Mouse (Mus musculus) C2C12 (cell line): ENCODE measurements around the gene Tmem35b. TPM values are rescaled to one million over a fixed set of nuclear protein-coding genes. Genes with fewer than 3 reads are reported as not detected.

Experiments
- H3K27me3 ChIP-seq: one replicate; pipeline ENCODE4 v1.6.1; 2011; ENCODE audit not compliant: control insufficient read depth, insufficient read depth, insufficient read length
- H3K36me3 ChIP-seq: one replicate; pipeline ENCODE4 v1.6.1; 2011; ENCODE audit not compliant: control insufficient read depth, insufficient read depth
- H3K4me3 ChIP-seq: one replicate; pipeline ENCODE4 v1.5.1; 2011; ENCODE audit warnings: mild to moderate bottlenecking, control low read depth; ENCODE audit not compliant: poor library complexity, insufficient read depth, severe bottlenecking
- H3K79me2 ChIP-seq: one replicate; pipeline ENCODE4 v1.6.1; 2011; ENCODE audit not compliant: control insufficient read depth, insufficient read depth
- H3K79me3 ChIP-seq: one replicate; pipeline ENCODE4 v1.6.1; 2011; ENCODE audit warnings: low read depth, control low read depth
- H3ac ChIP-seq: one replicate; pipeline ENCODE3; 2011; ENCODE audit warnings: low read depth; ENCODE audit not compliant: control insufficient read depth, insufficient read length
- CEBPB ChIP-seq: IDR thresholded peaks from one replicate; pipeline ENCODE4 v1.6.1; 2011; ENCODE audit warnings: low read depth, mild to moderate bottlenecking, control low read depth, moderate library complexity
- CTCF ChIP-seq: IDR thresholded peaks from one replicate; pipeline ENCODE4 v1.5.1; 2011; ENCODE audit not compliant: control insufficient read depth, insufficient read depth, insufficient read length
- FOSL1 ChIP-seq: IDR thresholded peaks from one replicate; pipeline ENCODE4 v1.8.0; 2011; ENCODE audit warnings: mild to moderate bottlenecking, low read length; ENCODE audit not compliant: poor library complexity, insufficient read depth, severe bottlenecking
- MAX ChIP-seq: IDR thresholded peaks from one replicate; pipeline ENCODE4 v1.6.1; 2011; ENCODE audit warnings: mild to moderate bottlenecking, control low read depth
- MYOD1 ChIP-seq: IDR thresholded peaks from one replicate; pipeline ENCODE4 v1.6.1; 2011; ENCODE audit warnings: low read depth; ENCODE audit not compliant: control insufficient read depth, insufficient read length
- MYOG ChIP-seq: IDR thresholded peaks from one replicate; pipeline ENCODE4 v1.6.1; 2011; ENCODE audit not compliant: control insufficient read depth, insufficient read length; ENCODE audit errors: extremely low read depth
- USF1 ChIP-seq: IDR thresholded peaks from one replicate; pipeline ENCODE4 v1.6.1; 2011; ENCODE audit warnings: low read depth, mild to moderate bottlenecking, control low read depth, moderate library complexity
- long read RNA-seq, 2 experiments: library from polyadenylated mRNA; unstranded; transcript quantifications; one replicate each; pipeline ENCODE4 v2.0.0; 2019 to 2020
- polyA plus RNA-seq: library from polyadenylated mRNA; unstranded; fragments of >200 nt; fragmentation: generic; extraction: Trizol; gene quantifications from one replicate; pipeline ENCODE4 v1.2.1, GENCODE M21; 2012; ENCODE audit warnings: missing spikeins

The Tmem35b gene
- 0.15 TPM for polyA plus RNA-seq
- long read RNA-seq, experiment 1, partial matches to known transcripts, result 0 of 1 reads
- long read RNA-seq, experiment 1, other reads (novel, unspliced or antisense), result 0 of 1 reads
- long read RNA-seq, experiment 2, result 0 reads

GRCm38 (mm10) chr4:127123391-127123790 is at the start of gene Tmem35b:
Tmem35b (plus strand) TSS chr4:127123691.
- TF ChIP-seq USF1, result no peak
- TF ChIP-seq FOSL1, result no peak
- no peak for TF ChIP-seq CEBPB
- no peak for TF ChIP-seq MYOG
- TF ChIP-seq MYOD1, result no peak
- no peak for TF ChIP-seq MAX
- no peak for TF ChIP-seq CTCF
- H3K79me2 ChIP-seq, result no peaks in the 10 kb centered on the region
- no peaks in the 10 kb centered on the region for H3K79me3 ChIP-seq
- no peak within 1 kb of the TSS for H3ac ChIP-seq
- H3K27me3 ChIP-seq, result peaks cover 3% of the 10 kb centered on the region
- no peak within 1 kb of the TSS for H3K4me3 ChIP-seq
- H3K36me3 ChIP-seq, result no peaks in the 10 kb centered on the region

GRCm38 (mm10) chr4:127074915-127075314 is 48.6 kb upstream of the Tmem35b start:
- H3K27me3 ChIP-seq, result peaks cover 5% of the 10 kb centered on the region
- TF ChIP-seq MYOD1 (no peak), MYOG (no peak), CTCF (no peak), USF1 (no peak), CEBPB (no peak), MAX (no peak), FOSL1 (no peak)
- H3ac ChIP-seq, result no peak overlapping the region
- H3K36me3 ChIP-seq, result no peaks in the 10 kb centered on the region
- no peak overlapping the region for H3K4me3 ChIP-seq
- H3K79me2 ChIP-seq, result no peaks in the 10 kb centered on the region
- H3K79me3 ChIP-seq, result no peaks in the 10 kb centered on the region

GRCm38 (mm10) chr4:127076875-127077548 is 46.5 kb upstream of the Tmem35b start, which contains the start of gene Zmym6:
Zmym6 (plus strand) TSS chr4:127077383.
- H3ac ChIP-seq, result no peak within 1 kb of the TSS
- no peaks in the 10 kb centered on the region for H3K79me2 ChIP-seq
- no peak within 1 kb of the TSS for H3K4me3 ChIP-seq
- H3K79me3 ChIP-seq, result no peaks in the 10 kb centered on the region
- no peaks in the 10 kb centered on the region for H3K36me3 ChIP-seq
- peaks cover 5% of the 10 kb centered on the region for H3K27me3 ChIP-seq
- no peak for TF ChIP-seq MAX
- TF ChIP-seq USF1, result peak; percentile 47

GRCm38 (mm10) chr4:127080806-127081205 is 42.7 kb upstream of the Tmem35b start:
- no peak for TF ChIP-seq USF1
- TF ChIP-seq CEBPB, result no peak
- no peak for TF ChIP-seq FOSL1
- no peak for TF ChIP-seq MYOG
- TF ChIP-seq MAX, result no peak
- TF ChIP-seq MYOD1, result no peak
- TF ChIP-seq CTCF, result no peak

GRCm38 (mm10) chr4:127083131-127083530 is 40.4 kb upstream of the Tmem35b start:
- Histone ChIP-seq H3K4me3 (no peak overlapping the region), H3K79me3 (no peaks in the 10 kb centered on the region), H3K36me3 (no peaks in the 10 kb centered on the region), H3ac (no peak overlapping the region), H3K79me2 (no peaks in the 10 kb centered on the region), H3K27me3 (no peaks in the 10 kb centered on the region)
- TF ChIP-seq USF1 (no peak), CTCF (no peak), MYOD1 (no peak), MYOG (no peak), CEBPB (no peak), FOSL1 (no peak), MAX (no peak)

More at GRCm38 (mm10) chr4:127080806-127081205, 42.7 kb upstream of the Tmem35b start:
- Histone ChIP-seq H3K4me3 (no peak overlapping the region), H3K79me2 (no peaks in the 10 kb centered on the region), H3K36me3 (no peaks in the 10 kb centered on the region), H3ac (no peak overlapping the region), H3K79me3 (no peaks in the 10 kb centered on the region), H3K27me3 (peaks cover 5% of the 10 kb centered on the region)

- Histone ChIP-seq H3K79me2 (no peaks in the 10 kb centered on the region), H3K4me3 (no peak overlapping the region), H3K27me3 (no peaks in the 10 kb centered on the region), H3K36me3 (no peaks in the 10 kb centered on the region), H3ac (no peak overlapping the region), H3K79me3 (no peaks in the 10 kb centered on the region)
- TF ChIP-seq CEBPB (no peak), FOSL1 (no peak), MYOG (no peak), USF1 (no peak), CTCF (no peak), MYOD1 (no peak), MAX (no peak)
Observed at GRCm38 (mm10) chr4:127085761-127086160, 37.7 kb upstream of the Tmem35b start.
